Mouse (Mus musculus) embryonic fibroblast, embryonic 13.5 days (primary cell): ENCODE data around the gene Nxph1. TPM values are rescaled to one million over a fixed set of nuclear protein-coding genes. Genes with fewer than 3 reads are reported as not detected.

Source experiments
- H3K27ac ChIP-seq: 2 replicates; pipeline ENCODE4 v1.5.1; 2012; ENCODE audit warnings: low read length, control low read depth, inconsistent platforms; ENCODE audit not compliant: insufficient read depth
- H3K4me1 ChIP-seq: 2 replicates; pipeline ENCODE4 v1.6.1; 2011; ENCODE audit warnings: low read length; ENCODE audit not compliant: control insufficient read depth, insufficient read depth
- H3K4me3 ChIP-seq: 2 replicates; pipeline ENCODE4 v1.5.1; 2011; ENCODE audit warnings: mild to moderate bottlenecking, control low read depth, low read length; ENCODE audit not compliant: insufficient read depth
- CTCF ChIP-seq: IDR thresholded peaks from 2 replicates; pipeline ENCODE4 v1.5.1; 2011; ENCODE audit warnings: mild to moderate bottlenecking, control low read depth, low read length, moderate library complexity, borderline replicate concordance; ENCODE audit not compliant: insufficient read depth
- POLR2A ChIP-seq: IDR thresholded peaks from 2 replicates; pipeline ENCODE4 v1.6.1; 2011; ENCODE audit warnings: low read depth, mild to moderate bottlenecking, control low read depth, low read length, moderate library complexity
- polyA plus RNA-seq: library from polyadenylated mRNA; stranded (reverse); fragments of >200 nt; gene quantifications from 2 replicates; pipeline ENCODE4 v1.2.4, GENCODE M21; 2011; ENCODE audit warnings: low read depth; ENCODE audit not compliant: missing spikeins, insufficient read length

Nxph1 gene
- polyA plus RNA-seq = not detected in 2 replicates

DNA sequence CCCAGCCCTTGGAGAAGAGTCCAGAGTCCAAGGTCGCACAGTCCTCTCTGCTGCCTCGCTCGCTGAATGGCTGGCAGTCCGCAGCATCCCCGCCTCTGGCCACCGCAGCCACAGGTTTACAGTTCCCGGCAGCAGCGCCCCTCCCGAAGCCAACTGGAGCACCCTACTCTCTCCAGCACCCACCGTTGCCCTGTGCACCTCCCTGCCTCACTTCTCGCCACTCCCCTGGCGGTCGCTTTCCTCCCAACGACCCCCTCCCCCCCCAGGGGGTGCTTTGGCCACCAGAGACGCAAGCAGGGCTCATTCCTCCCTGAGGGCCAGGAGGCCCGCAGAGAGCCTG lies at the start of gene Nxph1:
Nxph1 (plus strand) TSS at position 301 of the 340 bp plus-strand sequence.
- Histone ChIP-seq H3K4me1 (no peaks in the 10 kb centered on the region; the same call in 1 of the 2 replicates), H3K27ac (no peak within 1 kb of the TSS), H3K4me3 (no peak within 1 kb of the TSS)
- TF ChIP-seq POLR2A (no peak), CTCF (no peak)

DNA sequence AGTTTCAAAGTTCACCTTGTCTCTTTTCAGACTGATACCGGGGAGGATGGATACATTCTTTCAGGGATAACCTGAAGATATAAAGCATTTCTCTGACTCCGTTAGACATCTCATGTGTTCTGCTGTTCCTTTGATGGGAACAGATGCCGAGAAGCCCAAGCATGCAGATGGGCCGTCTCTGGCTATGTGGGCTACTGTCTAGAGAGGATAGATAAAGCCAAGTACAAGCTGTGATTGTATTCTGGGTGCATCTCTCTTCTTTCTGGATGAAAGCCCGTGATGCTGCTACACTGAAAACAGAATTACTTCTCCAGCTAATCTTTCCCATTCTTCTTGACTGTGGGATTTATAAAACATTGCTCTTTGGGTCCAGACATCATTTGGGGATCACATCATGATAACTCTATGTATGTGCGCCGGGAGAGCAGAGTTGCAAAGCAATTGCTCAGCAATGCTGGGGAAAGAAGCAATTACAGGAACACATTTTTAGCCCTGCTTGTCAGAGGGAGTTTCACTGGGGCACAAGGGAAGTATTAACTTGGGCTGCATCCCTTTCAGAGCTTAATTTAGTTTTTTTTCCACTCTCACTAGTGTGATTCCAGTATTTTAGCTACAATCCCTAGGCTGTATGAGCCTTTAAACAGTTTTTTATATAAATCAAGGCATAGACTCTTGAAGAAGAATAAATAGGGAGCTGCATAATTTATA lies 48.1 kb upstream of the Nxph1 start:
- Histone ChIP-seq H3K27ac (no peak overlapping the region), H3K4me3 (no peak overlapping the region), H3K4me1 (no peaks in the 10 kb centered on the region)
- TF ChIP-seq POLR2A (no peak), CTCF (no peak)

DNA sequence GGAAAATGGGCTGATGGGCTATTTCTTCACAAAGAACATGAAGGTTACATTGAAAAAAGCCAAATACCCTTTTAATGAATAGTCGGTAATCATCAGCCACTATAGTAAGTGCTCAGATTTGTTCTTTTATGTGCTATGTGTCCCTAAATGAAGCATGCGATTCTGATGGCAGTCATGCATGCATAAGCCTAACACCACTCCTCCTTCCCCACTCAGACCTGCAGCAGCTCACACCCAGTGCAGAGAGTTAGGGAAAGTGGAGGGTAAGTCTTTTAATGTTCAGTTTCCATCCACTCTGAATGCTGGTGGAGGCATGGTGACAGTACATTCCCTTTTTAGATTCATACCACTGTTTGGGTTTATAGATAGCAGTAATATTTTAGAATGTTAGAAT lies 47.5 kb upstream of the Nxph1 start:
- TF ChIP-seq POLR2A (no peak), CTCF (no peak)
- no peaks in the 10 kb centered on the region for H3K4me1 ChIP-seq
- no peak overlapping the region for H3K27ac ChIP-seq
- H3K4me3 ChIP-seq = no peak overlapping the region

DNA sequence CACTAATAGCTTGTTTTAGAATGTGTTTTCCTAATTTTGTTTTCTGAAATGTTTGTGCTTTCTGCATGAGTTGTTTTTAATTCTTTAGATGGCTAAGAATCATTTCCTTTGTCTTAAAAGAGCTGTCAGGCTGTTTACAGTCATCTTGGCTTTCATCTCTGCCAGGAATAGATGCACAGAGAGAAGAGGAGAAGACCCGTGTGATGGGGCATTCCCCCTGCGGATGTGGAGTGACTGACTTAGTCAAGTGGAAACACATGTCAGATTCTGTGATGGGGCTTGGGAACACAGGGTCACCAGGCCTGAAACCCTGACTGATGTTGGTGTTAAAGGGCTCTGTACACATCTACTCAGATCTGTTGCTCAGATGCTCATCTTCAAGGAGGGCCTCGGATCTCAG lies 40.3 kb upstream of the Nxph1 start:
- Histone ChIP-seq H3K27ac (no peak overlapping the region), H3K4me3 (no peak overlapping the region)
- TF ChIP-seq CTCF = no peak
- TF ChIP-seq POLR2A = no peak

DNA sequence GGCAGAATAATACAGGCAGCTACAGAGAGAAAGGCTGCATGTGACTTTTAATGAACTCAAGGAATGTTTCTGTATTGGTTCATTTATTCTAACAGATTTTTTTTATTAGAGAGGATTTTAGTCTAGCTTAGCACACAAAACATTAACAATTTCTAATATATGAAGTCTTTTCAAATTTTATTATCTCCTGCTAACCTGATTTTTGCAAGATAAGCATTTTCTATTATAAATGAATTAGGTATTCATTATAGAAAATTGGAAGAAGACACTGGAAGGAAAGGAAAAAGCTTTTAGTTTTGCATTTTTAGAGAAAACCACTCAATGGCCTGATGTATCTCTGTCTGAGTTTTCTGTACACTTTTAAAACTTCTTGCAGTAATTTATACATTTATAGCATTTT lies 34.8 kb upstream of the Nxph1 start:
- no peak for TF ChIP-seq CTCF
- no peak for TF ChIP-seq POLR2A

More for the DNA sequence above, 40.3 kb upstream of the Nxph1 start:
- H3K4me1 ChIP-seq = no peaks in the 10 kb centered on the region

DNA sequence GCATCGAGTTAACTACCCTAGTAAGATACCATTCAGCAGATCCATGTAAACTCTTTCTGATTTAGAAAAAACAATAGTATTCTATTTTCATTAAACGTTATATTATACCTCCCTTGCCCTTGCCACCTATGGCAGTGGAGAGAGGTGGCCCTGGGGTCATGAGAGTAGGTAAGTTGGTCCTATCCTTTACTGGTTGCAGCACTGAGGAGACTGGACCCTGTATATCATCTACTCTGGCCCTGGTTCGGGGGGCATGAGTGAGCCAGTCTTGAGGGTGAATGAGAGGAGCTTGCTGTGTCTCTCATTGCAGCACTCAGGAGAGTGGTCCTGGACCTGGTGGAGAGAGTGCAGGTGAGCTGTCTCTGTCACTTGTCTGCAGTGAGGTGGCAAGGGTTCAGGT lies 33.5 kb upstream of the Nxph1 start:
- TF ChIP-seq CTCF (no peak), POLR2A (no peak)
- Histone ChIP-seq H3K4me1 (no peaks in the 10 kb centered on the region), H3K27ac (no peak overlapping the region), H3K4me3 (no peak overlapping the region)

More for the DNA sequence above, 34.8 kb upstream of the Nxph1 start:
- no peaks in the 10 kb centered on the region for H3K4me1 ChIP-seq
- no peak overlapping the region for H3K27ac ChIP-seq
- no peak overlapping the region for H3K4me3 ChIP-seq

DNA sequence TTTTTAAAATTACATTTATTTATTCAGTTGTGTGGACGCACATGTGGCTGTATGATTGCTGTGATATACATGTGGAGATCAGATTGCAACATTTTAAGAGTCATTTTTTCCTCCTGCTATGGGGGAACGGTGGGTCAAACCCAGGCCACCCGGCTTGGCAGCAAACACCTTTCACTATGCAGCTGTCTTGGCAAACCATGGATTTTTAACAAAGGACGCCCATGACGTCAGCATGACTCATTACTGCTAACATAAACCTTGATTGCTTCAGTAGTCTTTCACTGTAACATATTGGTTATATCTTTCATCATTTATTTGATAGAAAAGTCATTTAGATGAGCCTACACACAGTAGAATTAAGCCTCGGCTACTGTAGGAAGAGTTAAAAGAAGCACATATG lies 23.8 kb upstream of the Nxph1 start:
- Histone ChIP-seq H3K4me3 (no peak overlapping the region), H3K27ac (no peak overlapping the region), H3K4me1 (no peaks in the 10 kb centered on the region)
- TF ChIP-seq POLR2A = no peak
- TF ChIP-seq CTCF = no peak

DNA sequence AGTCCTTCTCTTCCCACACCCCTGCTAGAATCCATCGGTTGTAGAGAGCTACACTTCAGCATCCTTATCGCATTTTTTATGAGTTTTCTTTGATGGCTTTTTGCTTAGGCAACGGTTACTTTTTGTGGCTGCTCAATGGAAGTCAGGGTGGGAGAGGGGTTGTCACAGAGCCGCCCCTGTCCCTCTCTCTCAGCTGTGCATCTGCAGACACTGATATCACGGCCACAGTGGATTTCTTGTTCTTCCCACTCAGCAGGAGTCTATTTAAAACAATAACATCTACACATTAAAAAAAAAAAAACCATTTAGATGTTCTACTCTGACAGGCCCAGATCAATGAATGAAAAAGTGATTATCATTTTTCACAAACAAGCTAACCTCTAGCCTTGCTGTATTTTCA lies 13.0 kb upstream of the Nxph1 start:
- Histone ChIP-seq H3K4me1 (no peaks in the 10 kb centered on the region), H3K27ac (no peak overlapping the region), H3K4me3 (no peak overlapping the region)
- TF ChIP-seq POLR2A (no peak), CTCF (no peak)

DNA sequence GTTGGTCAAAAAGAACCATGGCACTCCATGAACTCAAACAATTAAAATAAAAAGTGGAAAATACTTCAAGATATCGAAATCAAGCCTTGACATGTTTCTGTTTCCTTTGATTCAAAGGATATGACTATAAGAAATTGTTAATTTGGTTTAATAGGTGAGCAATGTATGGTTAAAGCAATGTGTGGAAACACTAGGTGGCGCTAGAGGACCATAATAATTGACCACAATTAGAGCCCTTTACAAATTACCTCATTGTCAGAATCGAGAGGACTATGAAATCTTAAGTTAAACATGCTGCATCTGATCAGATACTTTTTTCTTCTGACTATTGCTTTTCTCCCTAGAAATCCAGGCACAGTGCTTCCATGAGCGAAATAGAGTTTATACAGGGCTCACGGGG lies 12.5 kb upstream of the Nxph1 start:
- Histone ChIP-seq H3K27ac (no peak overlapping the region), H3K4me1 (no peaks in the 10 kb centered on the region), H3K4me3 (no peak overlapping the region)
- TF ChIP-seq POLR2A (no peak), CTCF (no peak)

DNA sequence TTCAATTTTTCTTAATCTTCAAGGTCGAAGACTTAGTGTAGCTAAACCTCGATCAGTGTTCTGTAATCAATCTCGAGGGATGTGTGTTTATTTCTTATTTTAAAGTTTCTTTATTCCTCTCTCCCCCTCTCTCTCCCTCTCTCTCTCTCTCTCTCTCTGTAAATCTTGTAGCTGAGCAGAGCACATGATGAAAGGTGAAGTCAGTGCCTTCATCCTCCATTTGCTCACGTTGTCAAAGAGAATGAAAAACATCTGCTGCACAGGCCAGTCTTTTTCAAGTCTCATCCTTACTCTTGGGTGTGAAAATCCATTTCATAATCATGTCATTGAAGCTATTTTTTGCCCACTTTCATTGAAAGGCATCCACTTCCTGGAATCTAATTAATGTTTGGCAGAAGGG lies 12.1 kb upstream of the Nxph1 start:
- H3K4me3 ChIP-seq = no peak overlapping the region
- H3K4me1 ChIP-seq = no peaks in the 10 kb centered on the region
- no peak for TF ChIP-seq POLR2A
- TF ChIP-seq CTCF = no peak
- no peak overlapping the region for H3K27ac ChIP-seq
